Mouse (Mus musculus) lung, postnatal 36 days (tissue): ENCODE data around the gene Fbln2.

Experiments used
- DNase-seq: peaks from one replicate; pipeline ENCODE4 v3.0.0; 2022; ENCODE audit warnings: mixed read lengths

Gene Fbln2

GRCm38 (mm10) chr6:91231523-91231922 lies 19.3 kb downstream of the Fbln2 start:
- no peak for DNase-seq

DNA sequence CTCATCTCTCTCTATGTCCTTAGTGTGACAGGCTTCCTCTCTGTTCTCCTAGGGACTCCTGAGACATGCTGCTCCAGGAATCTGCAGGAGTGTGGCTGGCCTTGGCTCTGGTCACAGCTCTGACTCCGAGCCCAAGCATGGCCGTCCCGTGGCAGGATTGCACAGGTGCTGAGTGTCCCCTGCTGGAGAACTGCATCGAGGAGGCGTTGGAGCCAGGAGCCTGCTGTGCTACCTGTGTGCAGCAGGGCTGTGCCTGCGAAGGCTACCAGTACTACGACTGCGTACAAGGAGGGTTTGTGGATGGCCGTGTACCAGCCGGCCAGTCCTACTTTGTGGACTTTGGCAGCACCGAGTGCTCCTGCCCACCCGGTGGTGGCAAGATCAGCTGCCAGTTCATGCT lies 20.8 kb downstream of the Fbln2 start:
- DNase-seq: no peak

DNA sequence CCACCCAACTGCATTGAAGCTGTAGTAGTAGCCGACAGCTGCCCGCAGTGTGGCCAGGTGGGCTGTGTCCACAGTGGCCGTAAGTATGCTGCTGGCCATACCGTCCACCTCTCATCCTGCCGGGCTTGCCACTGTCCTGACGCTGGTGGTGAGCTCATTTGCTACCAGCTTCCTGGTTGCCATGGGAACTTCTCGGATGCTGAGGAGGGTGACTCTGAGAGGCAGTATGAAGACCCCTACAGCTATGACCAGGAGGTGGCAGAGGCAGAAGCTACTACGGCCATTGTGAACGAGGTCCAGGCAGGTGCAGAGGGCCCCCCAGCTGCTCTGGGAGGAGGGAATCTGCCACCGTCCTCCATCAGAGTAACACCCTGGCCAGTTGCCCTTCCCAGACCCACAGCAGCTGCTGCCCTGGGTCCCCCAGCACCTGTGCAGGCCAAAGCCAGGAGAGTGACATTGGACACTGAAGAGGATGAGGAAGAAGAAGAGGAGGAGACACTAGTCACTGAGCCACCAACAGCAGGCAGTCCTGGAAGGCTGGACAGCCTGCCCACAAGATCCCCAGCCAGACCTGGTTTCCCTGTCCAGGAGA lies 21.3 kb downstream of the Fbln2 start:
- DNase-seq: no peak

GRCm38 (mm10) chr6:91236006-91236405 lies 23.8 kb downstream of the Fbln2 start:
- no peak for DNase-seq

DNA sequence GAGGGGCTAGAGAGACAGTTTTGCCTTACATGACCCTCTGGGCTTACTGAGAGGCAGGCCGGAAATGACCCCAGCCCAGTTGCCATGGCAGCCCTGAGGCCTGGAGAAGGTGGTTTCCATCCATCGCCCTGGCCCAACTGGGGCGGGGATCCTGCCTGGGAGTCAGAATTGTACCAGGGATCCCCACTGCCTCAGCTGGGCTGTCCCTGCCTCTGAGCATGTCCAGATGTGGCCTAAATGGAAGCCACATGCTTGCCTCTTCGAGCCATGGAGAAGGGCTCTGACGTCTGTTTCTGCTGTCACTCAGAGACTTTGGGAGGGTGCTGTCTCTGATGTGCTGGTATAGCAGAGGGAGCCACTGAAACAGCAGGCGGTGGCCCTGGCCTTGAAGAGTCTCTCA lies 24.2 kb downstream of the Fbln2 start:
- DNase-seq: no peak

- DNase-seq: no peak
Measured at GRCm38 (mm10) chr6:91237273-91237672, 25.0 kb downstream of the Fbln2 start.

DNA sequence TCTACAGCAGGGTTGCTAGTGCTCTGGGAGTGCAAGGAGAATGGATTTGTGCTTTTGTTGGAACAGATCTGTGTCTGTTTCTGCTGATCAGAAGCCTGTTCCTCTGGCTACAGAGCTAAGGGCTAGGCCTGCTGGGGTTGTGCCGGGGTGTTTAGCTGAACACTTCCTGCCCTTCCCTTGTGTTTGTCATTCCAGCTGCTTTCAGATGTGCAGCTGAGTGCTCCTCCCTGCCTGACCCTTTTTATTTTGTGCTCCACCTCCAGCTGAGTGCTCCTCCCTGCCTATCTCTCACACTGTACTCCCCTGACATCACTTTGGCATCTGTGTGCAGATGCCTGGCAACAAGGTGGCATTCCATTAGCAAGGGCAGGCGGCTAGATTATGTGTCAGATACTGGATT lies 28.3 kb downstream of the Fbln2 start:
- DNase-seq: peak; percentile 50

DNA sequence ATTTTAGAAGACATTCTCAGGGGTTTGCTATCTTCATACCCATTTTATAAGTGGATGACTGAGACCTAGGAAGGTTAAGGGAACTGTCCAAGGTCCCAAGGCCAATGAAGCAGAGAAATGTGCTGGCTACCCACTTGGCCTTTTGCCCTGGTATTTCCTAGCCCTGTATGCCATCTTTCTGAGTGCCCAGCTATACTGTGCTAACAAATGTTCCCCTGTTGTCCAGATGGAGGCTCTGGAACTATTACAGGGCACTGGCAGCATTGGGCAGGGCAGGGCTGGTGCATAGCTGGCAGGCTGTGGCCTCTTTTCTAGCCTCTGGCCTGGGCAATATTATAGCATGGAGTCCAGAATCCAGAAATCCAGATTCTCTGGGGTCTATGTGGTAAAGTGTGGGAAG lies 28.7 kb downstream of the Fbln2 start:
- no peak for DNase-seq

- no peak for DNase-seq
Measured at GRCm38 (mm10) chr6:91243395-91243794, 31.1 kb downstream of the Fbln2 start.

DNA sequence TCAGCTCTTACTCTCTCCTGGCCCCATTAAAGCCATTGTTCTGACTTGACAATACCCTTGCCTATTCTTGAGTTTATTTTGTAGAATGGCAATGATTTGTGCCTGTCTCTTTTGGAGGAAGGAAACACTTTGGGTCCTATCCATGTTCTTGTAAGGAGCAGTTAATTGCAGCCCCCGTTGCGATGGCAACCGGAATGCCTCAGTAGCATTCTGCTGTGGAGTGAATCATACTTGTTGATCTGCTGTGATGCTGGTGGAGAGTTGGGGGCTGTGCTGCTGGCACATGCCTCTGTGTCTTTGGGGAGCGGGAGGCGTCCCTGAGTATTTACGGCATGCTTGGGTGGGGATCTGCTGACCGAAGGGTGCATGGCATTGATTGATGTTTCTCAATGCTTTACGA lies 32.1 kb downstream of the Fbln2 start:
- DNase-seq: no peak

DNA sequence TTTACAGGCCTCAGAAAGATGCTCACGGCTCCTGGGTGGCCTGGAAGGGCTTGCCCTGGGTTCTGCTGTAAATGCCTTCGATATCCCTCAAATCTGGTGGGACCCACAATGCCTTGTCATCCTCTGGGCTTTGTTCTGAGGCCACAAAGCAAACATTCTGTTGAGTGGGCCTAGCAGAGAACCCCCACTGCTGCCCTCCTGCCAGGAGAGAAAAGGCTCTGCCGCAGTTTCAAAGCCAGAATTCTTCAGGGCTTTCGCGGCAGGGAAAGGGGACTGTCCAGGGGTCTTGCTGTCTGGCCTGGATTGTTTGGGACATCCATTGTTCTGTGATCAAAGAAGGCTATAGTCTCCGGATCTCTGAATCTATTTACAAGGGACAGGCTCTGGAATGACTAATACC lies 33.1 kb downstream of the Fbln2 start:
- DNase-seq: no peak

- DNase-seq: no peak
Measured at GRCm38 (mm10) chr6:91247343-91247742, 35.1 kb downstream of the Fbln2 start.

DNA sequence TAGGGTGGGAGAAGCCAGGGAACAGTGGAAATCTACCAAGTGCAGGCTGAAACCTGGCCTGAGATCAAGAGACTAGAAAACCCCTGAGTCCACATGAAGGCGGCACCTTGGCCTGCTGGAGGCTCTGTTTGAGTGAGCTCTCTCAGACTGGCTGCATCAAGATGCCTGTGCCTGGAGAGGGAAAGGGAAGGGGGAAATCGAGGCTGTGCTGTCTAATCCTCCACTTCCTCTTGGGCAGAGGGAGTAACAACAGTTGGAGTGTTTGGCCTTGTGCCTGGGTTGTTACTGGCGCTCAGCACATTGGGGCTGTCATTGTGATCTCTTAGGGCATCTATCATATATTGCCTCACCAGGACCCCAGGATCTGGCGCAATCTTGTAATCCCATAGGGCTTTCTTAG lies 36.4 kb downstream of the Fbln2 start:
- DNase-seq: peak; percentile 28

DNA sequence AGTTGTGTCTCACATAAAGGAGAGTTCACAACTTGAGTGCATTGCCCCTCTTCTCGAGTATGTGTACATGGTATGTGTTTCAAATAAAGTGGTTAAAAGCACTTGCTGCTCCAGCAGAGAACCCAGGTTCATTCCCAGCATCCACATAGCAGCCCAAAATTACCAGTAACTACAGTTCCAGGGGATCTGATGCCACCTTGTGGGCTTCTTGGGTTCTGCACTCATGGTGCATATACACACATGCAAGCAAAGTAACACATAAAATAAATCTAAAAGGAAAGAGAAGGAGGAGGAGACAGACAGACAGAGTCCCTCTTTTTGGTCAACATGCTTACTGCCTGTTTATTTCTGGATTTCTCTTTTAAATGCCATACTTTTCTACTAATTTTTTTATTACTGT lies 37.5 kb downstream of the Fbln2 start:
- no peak for DNase-seq

- no peak for DNase-seq
Measured at GRCm38 (mm10) chr6:91259440-91260120, 47.3 kb downstream of the Fbln2 start.

DNA sequence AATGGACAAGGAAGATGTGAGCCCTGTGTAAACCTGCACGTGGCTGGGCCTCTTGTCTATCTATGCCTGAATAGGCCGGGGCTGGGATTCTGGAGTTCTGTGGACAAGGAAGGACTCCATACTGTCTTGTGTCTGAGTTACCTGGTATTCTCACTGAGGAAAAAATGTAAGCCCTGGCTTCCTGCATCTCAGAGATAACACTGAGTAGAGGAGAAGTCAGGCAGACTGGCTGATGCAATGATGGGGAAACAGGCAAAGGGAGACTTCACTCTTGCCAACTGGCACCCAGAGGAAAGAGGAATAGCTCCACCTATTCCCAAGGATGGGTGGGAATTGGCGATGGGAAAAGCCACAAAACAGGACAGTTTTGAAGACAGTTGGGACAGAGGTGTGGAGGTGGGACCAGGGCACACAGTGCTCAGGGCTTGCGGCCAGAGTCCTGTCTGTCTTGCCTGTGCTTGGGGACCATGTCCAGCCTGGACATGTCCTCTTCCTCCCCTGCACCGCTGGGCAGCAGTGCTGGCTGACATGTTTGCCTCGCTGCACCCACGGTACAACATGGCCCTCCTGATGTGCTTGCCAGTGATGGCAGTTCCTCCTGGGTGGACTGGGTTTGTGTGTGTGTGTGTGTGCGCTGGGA lies 48.2 kb downstream of the Fbln2 start:
- DNase-seq: no peak

DNA sequence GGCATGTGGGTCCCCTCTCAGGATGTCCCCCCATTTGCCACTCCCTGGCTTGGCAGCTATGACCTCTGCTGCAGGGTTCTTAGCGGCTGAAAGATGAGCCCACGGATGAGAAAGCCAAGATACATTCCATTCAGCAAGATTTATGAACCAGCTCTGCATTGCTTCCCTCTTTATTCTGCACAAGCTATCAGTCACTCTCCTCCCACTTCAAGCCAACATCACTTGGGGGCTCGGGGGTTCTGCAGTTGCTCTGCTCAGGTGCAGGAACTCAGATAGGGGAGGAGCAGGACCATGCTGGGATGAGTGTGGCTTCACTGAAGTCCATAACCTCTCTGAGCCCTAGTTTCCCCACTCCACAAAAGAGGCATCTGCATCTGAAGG lies 48.7 kb downstream of the Fbln2 start:
- no peak for DNase-seq

DNA sequence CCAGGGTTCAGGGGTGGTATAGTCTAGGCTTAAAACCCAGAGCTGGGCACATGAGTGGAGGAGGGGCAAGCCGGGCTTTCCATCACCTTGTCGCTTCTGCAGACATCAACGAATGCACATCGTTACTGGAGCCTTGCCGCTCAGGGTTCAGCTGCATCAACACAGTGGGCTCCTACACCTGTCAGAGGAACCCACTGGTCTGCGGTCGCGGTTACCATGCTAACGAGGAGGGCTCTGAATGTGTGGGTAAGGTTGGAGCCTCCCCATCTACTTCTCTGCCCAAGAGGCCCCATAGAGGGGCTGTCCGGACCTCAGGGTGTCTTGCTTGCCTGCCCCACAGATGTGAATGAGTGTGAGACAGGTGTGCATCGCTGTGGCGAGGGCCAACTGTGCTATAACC lies 53.4 kb downstream of the Fbln2 start:
- DNase-seq: no peak

DNA sequence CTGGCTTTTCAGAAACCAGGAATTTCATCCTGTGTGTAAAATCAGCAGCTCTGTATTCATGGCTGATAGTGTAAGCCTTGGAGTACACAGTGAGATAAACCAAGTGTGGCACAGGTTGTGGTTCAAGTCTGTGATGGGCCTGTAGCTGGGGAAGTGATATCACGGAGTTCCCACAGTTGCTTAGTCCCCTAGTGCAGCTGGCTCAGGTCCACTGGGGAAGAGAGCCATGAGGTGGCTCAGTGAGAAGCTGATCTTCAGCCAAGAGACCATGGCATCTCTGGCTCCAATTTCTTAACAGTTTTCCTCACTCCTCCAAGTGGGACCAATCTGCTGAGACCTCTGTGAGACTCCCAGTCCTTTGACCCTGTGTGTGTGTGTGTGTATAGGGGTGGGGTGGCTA lies 54.4 kb downstream of the Fbln2 start:
- DNase-seq: no peak

- DNase-seq: no peak
Measured at GRCm38 (mm10) chr6:91268318-91268717, 56.1 kb downstream of the Fbln2 start.

DNA sequence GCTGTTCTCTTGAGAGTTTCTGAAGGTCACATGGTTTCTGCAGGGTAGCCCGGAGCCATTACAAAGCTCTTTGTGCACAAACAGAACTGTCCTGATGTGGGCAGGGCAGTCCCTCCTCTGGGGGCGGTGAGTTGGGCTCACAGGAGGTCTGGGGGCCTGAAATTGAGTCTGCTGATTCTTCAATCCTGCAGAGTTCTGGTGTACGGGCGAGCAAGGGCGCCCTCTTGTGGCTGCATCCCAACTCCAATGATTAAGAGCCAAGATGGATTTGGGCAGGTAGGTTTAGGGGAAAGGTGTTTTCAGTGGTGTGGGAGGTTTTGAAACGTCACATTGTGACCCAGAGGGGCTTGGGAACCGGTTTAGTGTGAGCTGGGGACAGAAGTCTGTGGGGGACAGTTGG lies 65.3 kb downstream of the Fbln2 start:
- peak; percentile 69 for DNase-seq

DNA sequence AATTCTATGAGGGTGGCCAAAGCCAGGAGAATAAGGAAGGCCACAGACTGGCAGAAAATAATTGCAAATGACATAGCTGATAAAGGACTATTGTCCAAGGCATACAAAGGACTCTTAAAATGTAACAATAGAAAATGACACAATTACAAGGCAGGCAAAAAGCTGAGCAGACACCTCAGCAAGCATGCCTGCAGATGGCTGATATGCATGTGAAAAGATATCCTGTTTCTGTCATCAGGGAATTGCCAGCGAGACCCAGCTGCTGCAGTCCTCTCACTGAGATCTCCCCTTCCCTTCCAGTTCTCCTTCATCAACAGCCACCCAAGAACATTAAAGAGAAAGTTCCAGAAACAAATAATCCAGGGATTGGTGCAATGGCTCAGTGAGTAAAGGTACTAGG lies 66.0 kb downstream of the Fbln2 start:
- DNase-seq: no peak

DNA sequence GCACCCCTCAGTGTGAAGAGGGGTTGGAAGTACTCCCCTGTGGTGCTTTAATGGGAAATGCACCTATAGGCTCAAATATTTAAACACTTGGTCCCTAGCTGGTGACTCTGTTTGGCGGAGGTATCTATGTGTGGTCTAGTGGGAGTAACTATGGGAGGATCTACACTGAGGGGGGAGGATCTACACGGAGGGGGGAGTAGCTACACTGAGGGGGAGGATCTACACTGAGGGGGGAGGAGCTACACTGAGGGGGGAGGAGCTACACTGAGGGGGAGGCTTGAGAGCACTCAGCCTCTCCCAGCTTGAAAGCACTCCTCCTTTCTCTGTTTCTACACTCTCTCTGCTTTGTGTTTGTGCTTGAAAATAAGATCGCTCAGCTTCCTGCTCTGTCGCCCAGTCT lies 67.2 kb downstream of the Fbln2 start:
- no peak for DNase-seq

GRCm38 (mm10) chr6:91281206-91281605 lies 69.0 kb downstream of the Fbln2 start:
- DNase-seq: peak; percentile 92

DNA sequence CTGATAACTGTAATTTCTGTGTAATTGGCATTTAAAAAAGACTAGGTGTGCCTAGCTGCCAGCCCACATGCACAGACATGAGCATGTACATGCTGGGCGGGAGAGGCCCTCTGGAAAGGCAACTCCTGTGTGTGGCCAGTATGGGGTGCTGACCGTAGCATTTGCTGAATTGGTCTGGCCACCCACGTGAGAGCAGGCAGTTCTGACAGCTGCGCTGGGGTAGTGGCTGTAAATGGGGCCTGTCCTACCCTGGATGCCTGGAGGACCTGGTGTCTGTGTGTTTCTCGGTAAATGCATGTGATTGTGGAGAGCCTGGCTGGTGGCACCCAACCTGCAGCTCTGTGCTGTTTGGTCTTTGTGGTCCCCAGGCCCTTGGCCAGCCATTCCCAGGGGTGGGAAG lies 69.5 kb downstream of the Fbln2 start:
- DNase-seq: no peak
